Mouse (Mus musculus) liver, embryonic 14.5 days (tissue): ENCODE results near the gene Pebp1.

Experiments
- CTCF ChIP-seq: IDR thresholded peaks from 2 replicates; pipeline ENCODE4 v1.5.1; 2016; ENCODE audit warnings: antibody characterized with exemption, low read depth, control low read depth
- EP300 ChIP-seq: IDR thresholded peaks from 2 replicates; pipeline ENCODE4 v1.6.1; 2016; ENCODE audit warnings: antibody characterized with exemption, low read depth

GRCm38 (mm10) chr5:117304947-117305346 lies 17.5 kb upstream of the Pebp1 start:
- peak; percentile 70 for TF ChIP-seq CTCF
- TF ChIP-seq EP300: no peak
